Mouse (Mus musculus): ENCODE results near the gene Tesk1. TPM values are rescaled to one million over a fixed set of nuclear protein-coding genes. Genes with fewer than 3 reads are reported as not detected.
"Not testable (repeated sequence)": the region's sequence is repeated elsewhere in the genome, so short reads cannot be mapped to it uniquely, and the experiment has no call there.

Tesk1 gene
- polyA plus RNA-seq, 1 experiment from 2014 or later = 8.3 TPM

DNA sequence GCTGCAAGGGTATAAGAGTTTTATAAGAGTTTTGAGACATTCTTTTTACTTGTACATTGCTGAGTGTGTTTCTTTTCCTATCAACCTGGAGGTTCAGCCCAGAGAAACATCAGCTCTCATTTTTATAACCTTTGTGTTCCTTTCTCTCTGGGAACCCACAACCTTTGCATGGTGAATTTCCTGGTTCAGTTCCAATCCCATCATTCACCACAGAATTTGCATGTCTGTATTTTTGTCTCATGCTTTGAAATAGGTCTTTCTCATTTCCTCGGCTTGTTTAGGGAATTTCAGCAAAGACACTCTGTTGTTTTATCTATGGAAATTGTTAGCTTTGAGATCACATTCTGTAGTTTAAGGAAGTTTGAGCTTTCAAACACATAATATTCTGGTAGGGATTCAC is 31.9 kb downstream of the Tesk1 start:
- 82% methylated on average over 1 of the region's 1 CpGs for WGBS
- DNase-seq (ENCODE audit: low spot score) = no peak
- peaks cover 5% of the 10 kb centered on the region for H3K4me1 ChIP-seq (replicated peaks)
- no peak overlapping the region for H3K4me3 ChIP-seq
- H3K36me3 ChIP-seq = no peaks in the 10 kb centered on the region
- H3K27me3 ChIP-seq (ENCODE audit: insufficient read depth, poor library complexity, severe bottlenecking) = no peaks in the 10 kb centered on the region
- H3K9me3 ChIP-seq = no peaks in the 10 kb centered on the region
- no peak overlapping the region for H3K27ac ChIP-seq

DNA sequence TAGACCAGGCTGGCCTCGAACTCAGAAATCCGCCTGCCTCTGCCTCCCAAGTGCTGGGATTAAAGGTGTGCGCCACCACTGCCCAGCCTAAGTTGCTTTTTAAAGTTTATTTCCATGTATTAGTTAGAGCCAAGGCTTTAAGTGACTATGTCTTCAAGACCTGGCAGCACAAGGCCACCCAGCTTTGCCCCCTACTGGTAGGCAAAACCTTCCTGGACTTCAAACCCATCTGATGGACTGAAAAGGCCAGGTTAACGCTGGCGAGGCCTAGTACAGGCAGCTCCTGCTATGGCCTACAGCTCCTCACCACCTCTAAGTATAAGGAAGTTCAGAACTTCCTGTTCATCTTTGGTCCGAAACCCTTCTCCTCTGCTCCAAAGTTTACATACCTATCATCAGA is 34.9 kb downstream of the Tesk1 start:
- no peaks in the 10 kb centered on the region for H3K9me3 ChIP-seq
- H3K36me3 ChIP-seq = no peaks in the 10 kb centered on the region
- WGBS = 88% methylated on average over 6 of the region's 6 CpGs
- H3K4me3 ChIP-seq = no peak overlapping the region
- no peak for DNase-seq (ENCODE audit: low spot score)
- H3K27me3 ChIP-seq (ENCODE audit: insufficient read depth, poor library complexity, severe bottlenecking) = no peaks in the 10 kb centered on the region
- no peak overlapping the region for H3K27ac ChIP-seq
- peaks cover 5% of the 10 kb centered on the region for H3K4me1 ChIP-seq (replicated peaks)

GRCm38 (mm10) chr4:43477857-43478533 is 36.3 kb downstream of the Tesk1 start:
- no peaks in the 10 kb centered on the region for H3K9me3 ChIP-seq

DNA sequence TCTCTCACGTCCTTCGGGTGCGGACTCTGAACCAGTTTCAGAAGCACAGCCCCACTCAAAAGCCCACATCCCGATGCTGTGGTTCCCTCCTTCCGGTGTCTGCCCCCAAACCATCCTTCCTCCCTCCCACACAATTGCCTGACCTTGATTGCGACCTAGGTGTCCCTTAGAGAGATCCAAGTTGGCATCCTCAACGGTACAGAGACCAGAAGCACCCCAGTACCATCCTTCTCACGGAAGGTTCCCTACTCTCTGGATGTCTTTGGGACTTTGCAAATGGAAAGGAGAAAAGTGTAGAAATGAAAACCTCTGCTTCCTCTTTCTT is 36.8 kb downstream of the Tesk1 start:
- Histone ChIP-seq H3K27me3 (ENCODE audit: insufficient read depth, poor library complexity, severe bottlenecking) (no peaks in the 10 kb centered on the region; the same call in 1 of the 2 replicates), H3K4me3 (peak overlapping the region; percentile 43), H3K36me3 (no peaks in the 10 kb centered on the region), H3K9me3 (no peaks in the 10 kb centered on the region), H3K4me1 (replicated peaks) (peaks cover 11% of the 10 kb centered on the region), H3K27ac (peak overlapping the region; percentile 78)
- no peak for DNase-seq (ENCODE audit: low spot score)
- 58% methylated on average over 8 of the region's 8 CpGs for WGBS

More at GRCm38 (mm10) chr4:43477857-43478533, 36.3 kb downstream of the Tesk1 start:
- Histone ChIP-seq H3K4me1 (replicated peaks) (peaks cover 11% of the 10 kb centered on the region), H3K36me3 (no peaks in the 10 kb centered on the region), H3K27ac (peak overlapping the region; percentile 78), H3K4me3 (peak overlapping the region; percentile 43), H3K27me3 (ENCODE audit: insufficient read depth, poor library complexity, severe bottlenecking) (no peaks in the 10 kb centered on the region; the same call in 1 of the 2 replicates)
- DNase-seq (ENCODE audit: low spot score) = peak; percentile 87
- WGBS = 17% methylated on average over 11 of the region's 11 CpGs

DNA sequence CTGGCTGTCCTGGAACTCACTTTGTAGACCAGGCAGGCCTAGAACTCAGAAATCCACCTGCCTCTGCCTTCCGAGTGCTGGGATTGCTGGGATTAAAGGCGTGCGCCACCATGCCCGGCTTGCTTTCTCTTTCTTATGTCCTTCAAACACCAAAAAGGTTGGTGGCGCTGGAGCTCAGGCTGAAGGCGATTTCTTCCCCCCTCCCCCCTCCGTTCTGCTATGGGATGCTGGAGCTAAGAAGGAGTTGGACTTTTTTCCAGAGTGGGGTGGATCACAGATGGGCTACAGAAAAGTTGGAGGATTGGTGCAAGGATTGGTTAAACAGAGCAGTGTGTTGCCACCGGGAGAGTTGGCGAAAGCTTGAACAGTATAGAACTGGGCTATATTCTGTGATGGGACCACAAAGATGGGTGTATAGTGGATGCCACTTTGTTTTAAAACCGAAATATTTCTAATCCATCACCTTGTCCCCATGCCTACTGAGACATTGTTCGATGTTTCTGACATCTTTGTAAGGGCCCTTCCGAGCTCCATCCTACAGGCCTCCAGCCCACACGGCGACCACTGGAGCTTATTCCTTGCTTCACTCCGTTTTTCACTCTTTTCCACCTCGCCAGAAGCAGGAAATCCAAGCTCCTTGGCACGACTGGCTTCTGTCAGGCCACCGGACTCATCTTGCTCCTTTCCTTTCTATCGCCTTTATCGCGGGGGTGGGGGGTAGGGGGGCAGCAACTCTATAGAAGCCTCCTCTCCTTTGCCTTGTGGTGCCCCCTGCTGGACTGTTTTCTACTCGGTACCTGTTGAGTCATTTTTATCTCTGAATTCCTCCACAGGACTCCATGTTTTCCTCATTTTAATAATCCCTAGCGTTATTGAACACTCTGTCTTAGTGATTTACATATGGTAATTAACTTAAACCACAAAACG is 37.4 kb downstream of the Tesk1 start:
- no peaks in the 10 kb centered on the region; the same call in 1 of the 2 replicates for H3K27me3 ChIP-seq (ENCODE audit: insufficient read depth, poor library complexity, severe bottlenecking)
- no peaks in the 10 kb centered on the region for H3K36me3 ChIP-seq
- H3K9me3 ChIP-seq = no peaks in the 10 kb centered on the region
- H3K4me3 ChIP-seq = peak overlapping the region; percentile 27; the same call in 1 of the 2 replicates
- H3K4me1 ChIP-seq (replicated peaks) = peaks cover 11% of the 10 kb centered on the region
- WGBS = 47% methylated on average over 24 of the region's 24 CpGs
- H3K27ac ChIP-seq = 0 out of 2 replicates have a peak overlapping the region, but pooled peaks have one; percentile 26
- peak; percentile 69 for DNase-seq (ENCODE audit: low spot score)

DNA sequence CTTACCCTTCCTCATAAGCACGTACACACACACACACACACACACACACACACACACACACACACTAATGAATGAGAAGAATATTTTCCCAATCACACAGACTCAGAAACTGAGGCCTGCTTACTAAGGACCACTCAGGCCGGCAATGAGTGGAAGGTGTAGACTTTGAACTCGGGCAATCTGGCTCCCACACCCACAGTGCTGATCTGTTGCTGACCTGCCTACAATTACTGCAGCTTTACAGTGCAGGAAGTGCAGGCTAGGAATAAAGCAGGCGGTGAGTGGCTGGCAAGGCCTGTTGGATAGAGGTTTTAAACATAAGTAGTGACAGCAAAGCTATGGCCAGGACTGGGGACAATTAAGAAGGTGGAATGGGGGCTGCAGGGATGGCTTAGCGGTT is 39.2 kb downstream of the Tesk1 start:
- H3K4me3 ChIP-seq = no peak overlapping the region
- H3K27ac ChIP-seq = no peak overlapping the region
- peaks cover 11% of the 10 kb centered on the region for H3K4me1 ChIP-seq (replicated peaks)
- H3K27me3 ChIP-seq (ENCODE audit: insufficient read depth, poor library complexity, severe bottlenecking) = no peaks in the 10 kb centered on the region; the same call in 1 of the 2 replicates
- 92% methylated on average over 5 of the region's 5 CpGs for WGBS
- H3K9me3 ChIP-seq = no peaks in the 10 kb centered on the region
- no peaks in the 10 kb centered on the region for H3K36me3 ChIP-seq
- DNase-seq (ENCODE audit: low spot score) = no peak

DNA sequence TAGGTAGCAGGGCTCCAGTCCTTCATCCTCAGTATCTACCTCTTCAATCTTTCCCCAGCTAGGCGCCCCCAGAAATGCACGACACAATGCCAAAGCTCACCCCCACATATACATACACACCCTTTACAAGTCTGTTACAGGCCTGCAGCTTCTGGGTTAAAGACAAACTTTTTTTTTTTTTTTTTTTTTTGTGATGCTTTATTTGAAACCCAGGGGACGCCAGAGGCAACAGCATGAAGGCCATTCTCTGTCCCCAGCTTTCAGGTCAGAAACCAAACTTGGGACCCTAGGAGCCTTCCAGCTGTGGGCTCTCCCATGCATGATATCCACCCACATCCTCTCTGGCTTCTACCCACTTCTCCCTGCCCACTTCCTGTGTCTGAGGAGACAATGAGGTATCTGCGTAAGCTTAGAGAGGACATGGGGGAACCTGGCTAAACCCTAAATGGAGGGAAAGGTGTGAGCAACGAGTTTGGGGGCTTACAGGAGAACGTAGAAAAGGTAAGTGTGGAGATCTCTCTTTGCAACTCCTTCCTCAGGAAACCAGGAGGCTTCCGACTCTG is 40.2 kb downstream of the Tesk1 start:
- Histone ChIP-seq H3K27ac (no peak overlapping the region), H3K27me3 (ENCODE audit: insufficient read depth, poor library complexity, severe bottlenecking) (no peaks in the 10 kb centered on the region; the same call in 1 of the 2 replicates), H3K36me3 (no peaks in the 10 kb centered on the region), H3K9me3 (no peaks in the 10 kb centered on the region), H3K4me1 (replicated peaks) (peaks cover 11% of the 10 kb centered on the region), H3K4me3 (no peak overlapping the region)
- DNase-seq (ENCODE audit: low spot score) = no peak
- 73% methylated on average over 7 of the region's 7 CpGs for WGBS

- DNase-seq (ENCODE audit: low spot score) = no peak
- H3K4me1 ChIP-seq (replicated peaks) = peaks cover 11% of the 10 kb centered on the region
- WGBS = 76% methylated on average over 10 of the region's 10 CpGs
- no peaks in the 10 kb centered on the region for H3K36me3 ChIP-seq
- no peak overlapping the region for H3K27ac ChIP-seq
- no peaks in the 10 kb centered on the region; the same call in 1 of the 2 replicates for H3K27me3 ChIP-seq (ENCODE audit: insufficient read depth, poor library complexity, severe bottlenecking)
- H3K4me3 ChIP-seq = no peak overlapping the region
- H3K9me3 ChIP-seq = no peaks in the 10 kb centered on the region
Observed at GRCm38 (mm10) chr4:43482591-43482990, 40.9 kb downstream of the Tesk1 start.

DNA sequence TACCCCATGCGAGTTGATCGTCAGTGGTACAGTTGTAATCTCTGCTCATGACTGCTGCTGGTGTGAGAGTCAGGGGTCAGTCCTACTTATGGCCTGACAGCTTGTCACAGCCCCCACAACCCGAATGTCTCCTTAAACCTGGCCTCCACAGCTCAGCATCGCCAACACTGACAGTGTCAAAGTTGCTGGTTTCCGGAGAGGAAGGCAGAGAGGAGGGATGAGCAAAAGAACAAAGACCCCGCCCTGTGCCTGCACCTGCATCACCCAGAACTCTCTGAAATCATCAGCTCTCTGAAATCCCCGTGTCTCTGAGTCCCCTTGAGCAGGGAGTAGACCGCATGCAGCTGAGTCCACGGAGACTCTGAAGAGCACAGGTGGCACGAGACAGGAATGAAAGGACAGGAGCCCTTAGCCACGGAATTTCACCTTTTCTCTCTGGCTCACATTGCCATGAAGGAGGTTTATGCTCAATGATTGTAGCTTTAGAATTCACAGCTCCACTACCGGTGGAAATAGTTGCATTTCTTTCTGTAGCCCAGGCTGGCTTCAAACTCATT is 41.9 kb downstream of the Tesk1 start, which contains the start of gene Sit1:
Sit1 (minus strand) TSS at position 200 of the 557 bp plus-strand sequence.
- Histone ChIP-seq H3K4me1 (replicated peaks) (peaks cover 6% of the 10 kb centered on the region; the same call in 1 of the 2 replicates), H3K27me3 (ENCODE audit: insufficient read depth, poor library complexity, severe bottlenecking) (no peaks in the 10 kb centered on the region; the same call in 1 of the 2 replicates), H3K36me3 (no peaks in the 10 kb centered on the region), H3K4me3 (no peak within 1 kb of the TSS), H3K9me3 (0 out of 2 replicates have a peak, but pooled peaks cover under 1% of the 10 kb centered on the region), H3K27ac (no peak within 1 kb of the TSS)
- no peak for DNase-seq (ENCODE audit: low spot score)
- WGBS = 59% methylated on average over 12 of the region's 12 CpGs

DNA sequence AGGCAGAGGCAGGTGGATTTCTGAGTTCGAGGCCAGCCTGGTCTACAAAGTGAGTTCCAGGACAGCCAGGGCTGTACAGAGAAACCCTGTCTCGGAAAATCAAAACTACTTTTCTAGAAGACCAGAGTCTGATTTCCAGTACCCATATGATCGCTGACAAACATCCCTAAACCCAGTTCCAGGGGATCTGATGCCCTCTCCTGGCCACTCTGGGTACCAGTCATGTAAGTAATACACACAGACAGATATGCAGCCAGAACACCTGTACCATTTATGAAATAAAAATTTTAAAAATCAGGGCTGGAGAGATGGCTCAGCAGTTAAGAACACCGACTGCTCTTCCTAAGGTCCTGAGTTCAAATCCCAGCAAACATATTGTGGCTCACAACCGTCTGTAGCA is 43.9 kb downstream of the Tesk1 start:
- H3K27me3 ChIP-seq (ENCODE audit: insufficient read depth, poor library complexity, severe bottlenecking); DNase-seq (ENCODE audit: low spot score); H3K4me3 ChIP-seq; H3K4me1 ChIP-seq (replicated peaks); H3K36me3 ChIP-seq; H3K27ac ChIP-seq; H3K9me3 ChIP-seq: not testable (repeated sequence)
- 85% methylated on average over 5 of the region's 5 CpGs for WGBS

- H3K4me1 ChIP-seq (replicated peaks) = peaks cover 12% of the 10 kb centered on the region
- no peaks in the 10 kb centered on the region for H3K27me3 ChIP-seq (ENCODE audit: insufficient read depth, poor library complexity, severe bottlenecking)
- no peak overlapping the region for H3K27ac ChIP-seq
- no peak for DNase-seq (ENCODE audit: low spot score)
- H3K36me3 ChIP-seq = no peaks in the 10 kb centered on the region
- WGBS = 93% methylated on average over 3 of the region's 3 CpGs
- 0 out of 2 replicates have a peak, but pooled peaks cover 6% of the 10 kb centered on the region for H3K9me3 ChIP-seq
- no peak overlapping the region for H3K4me3 ChIP-seq
Observed at GRCm38 (mm10) chr4:43489611-43490010, 47.9 kb downstream of the Tesk1 start.

- 85% methylated on average over 5 of the region's 5 CpGs for whole genome bisulfite sequencing
- Histone ChIP-seq H3K36me3 (peaks cover 9% of the 10 kb centered on the region), H3K27ac (no peak overlapping the region), H3K27me3 (ENCODE audit: insufficient read depth, poor library complexity, severe bottlenecking) (peaks cover 6% of the 10 kb centered on the region; the same call in 1 of the 2 replicates), H3K4me3 (no peak overlapping the region), H3K9me3 (0 out of 2 replicates have a peak, but pooled peaks cover 6% of the 10 kb centered on the region), H3K4me1 (replicated peaks) (peaks cover 18% of the 10 kb centered on the region)
- no peak for DNase-seq (ENCODE audit: low spot score)
Observed at GRCm38 (mm10) chr4:43490801-43491200, 49.1 kb downstream of the Tesk1 start.

All from hindbrain, embryonic 10.5 days (tissue).